Mouse (Mus musculus) midbrain, embryonic 15.5 days (tissue): ENCODE measurements around the gene Gm10799. TPM values are rescaled to one million over a fixed set of nuclear protein-coding genes. Genes with fewer than 3 reads are reported as not detected.

Experiments
- ATAC-seq: fragments of 200-750 bp; cut with Nextera tagmentation; replicated peaks from 2 replicates; pipeline ENCODE4 v1.8.0; 2017; ENCODE audit warnings: moderate TSS enrichment
- H3K27ac ChIP-seq: fragments of 300-500 bp; sonication (generic); 2 replicates; pipeline ENCODE4 v1.5.1; 2015; ENCODE audit warnings: mild to moderate bottlenecking, inconsistent platforms
- H3K27me3 ChIP-seq: fragments of 300-500 bp; sonication (generic); replicated peaks from 2 replicates; pipeline ENCODE4 v1.6.1; 2015; ENCODE audit warnings: inconsistent platforms
- H3K36me3 ChIP-seq: fragments of 300-500 bp; sonication (generic); replicated peaks from 2 replicates; pipeline ENCODE4 v1.6.1; 2015; ENCODE audit warnings: inconsistent platforms
- H3K4me1 ChIP-seq: fragments of 300-500 bp; sonication (generic); 2 replicates; pipeline ENCODE4 v1.6.1; 2015; ENCODE audit warnings: inconsistent platforms
- H3K4me2 ChIP-seq: fragments of 300-500 bp; sonication (generic); 2 replicates; pipeline ENCODE4 v1.6.1; 2015; ENCODE audit warnings: inconsistent platforms, mild to moderate bottlenecking, moderate library complexity
- H3K4me3 ChIP-seq: fragments of 300-500 bp; sonication (generic); 2 replicates; pipeline ENCODE4 v1.5.1; 2015; ENCODE audit warnings: mild to moderate bottlenecking, inconsistent platforms
- H3K9ac ChIP-seq: fragments of 300-500 bp; sonication (generic); 2 replicates; pipeline ENCODE4 v1.6.1; 2015; ENCODE audit warnings: mild to moderate bottlenecking, inconsistent platforms
- H3K9me3 ChIP-seq: fragments of 300-500 bp; sonication (generic); 2 replicates; pipeline ENCODE4 v1.6.1; 2016; ENCODE audit warnings: inconsistent platforms
- WGBS: fragments of 180-500 bp; shearing (Covaris S2); methylation state at CpG from one replicate; pipeline ENCODE4 v1.1.7; 2015; ENCODE audit warnings: mixed read lengths; 5-methylcytosine and 5-hydroxymethylcytosine counted together
- polyA plus RNA-seq: library from polyadenylated mRNA; unstranded; fragments of >200 nt; fragmentation: Nextera tagmentation; extraction: Ambion mirVana; gene quantifications from 2 replicates; pipeline ENCODE4 v1.2.1, GENCODE M21; 2015

The Gm10799 gene
- polyA plus RNA-seq, 1 experiment from 2014 or later: not detected

DNA sequence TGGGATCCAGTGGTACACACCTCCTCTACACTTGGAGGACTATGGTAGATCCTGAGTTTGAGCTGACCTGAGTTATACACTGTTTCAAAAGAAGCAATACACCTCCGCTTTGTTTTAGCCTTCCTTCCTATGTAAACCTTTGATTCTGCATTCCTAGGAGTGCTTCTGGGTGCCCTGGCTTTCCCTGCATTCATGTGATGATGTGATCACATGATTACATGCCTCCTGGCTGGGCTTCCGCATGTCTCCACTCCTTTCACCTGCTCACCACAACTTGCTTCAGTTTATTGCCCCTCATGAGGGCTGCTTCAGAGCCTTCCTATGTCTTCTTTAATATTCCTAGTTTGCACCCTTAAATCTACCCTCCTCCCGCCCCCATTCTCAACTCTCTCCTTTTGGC lies 36.3 kb downstream of the Gm10799 start:
- Histone ChIP-seq H3K27ac (no peak overlapping the region), H3K4me3 (no peak overlapping the region), H3K4me1 (peaks cover 28% of the 10 kb centered on the region), H3K9ac (no peak overlapping the region), H3K36me3 (peaks cover 15% of the 10 kb centered on the region; the same call in 1 of the 2 replicates), H3K9me3 (no peaks in the 10 kb centered on the region), H3K4me2 (no peak overlapping the region), H3K27me3 (no peaks in the 10 kb centered on the region)
- WGBS: 94% methylated on average over 3 of the region's 3 CpGs
- ATAC-seq: no peak

GRCm38 (mm10) chr2:104030381-104030780 lies 38.0 kb downstream of the Gm10799 start:
- Histone ChIP-seq H3K4me3 (no peak overlapping the region), H3K9ac (no peak overlapping the region), H3K4me2 (no peak overlapping the region), H3K9me3 (no peaks in the 10 kb centered on the region), H3K27me3 (no peaks in the 10 kb centered on the region), H3K27ac (no peak overlapping the region), H3K4me1 (peaks cover 28% of the 10 kb centered on the region), H3K36me3 (peaks cover 12% of the 10 kb centered on the region; the same call in 1 of the 2 replicates)
- no peak for ATAC-seq
- 84% methylated on average over 3 of the region's 3 CpGs for WGBS

DNA sequence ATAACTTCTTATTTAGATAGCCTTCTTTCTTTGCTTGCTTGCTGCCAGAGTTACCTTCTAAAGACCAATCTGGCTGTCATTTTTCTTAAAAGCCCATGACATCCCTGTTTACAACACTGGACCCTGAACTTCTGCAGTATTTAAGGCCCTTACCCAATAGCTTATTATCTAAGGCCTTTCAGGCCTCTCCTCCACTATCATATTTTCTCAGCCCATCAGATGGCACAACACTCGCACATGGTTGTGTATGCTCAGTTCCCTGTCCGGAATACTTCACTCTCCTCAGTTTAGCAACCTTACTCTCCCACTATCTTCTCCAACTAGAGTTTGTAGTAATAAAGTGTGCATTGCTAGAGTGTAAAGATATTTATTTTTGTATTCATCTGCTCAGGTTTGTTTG lies 39.3 kb downstream of the Gm10799 start:
- peak overlapping the region; percentile 85 for H3K9ac ChIP-seq
- no peak for ATAC-seq
- WGBS: 79% methylated on average over 2 of the region's 2 CpGs
- no peaks in the 10 kb centered on the region for H3K27me3 ChIP-seq
- peak overlapping the region; percentile 92 for H3K4me3 ChIP-seq
- H3K9me3 ChIP-seq: no peaks in the 10 kb centered on the region
- no peak overlapping the region for H3K27ac ChIP-seq
- H3K4me1 ChIP-seq: peaks cover 28% of the 10 kb centered on the region
- H3K36me3 ChIP-seq: peaks cover 10% of the 10 kb centered on the region; the same call in 1 of the 2 replicates
- H3K4me2 ChIP-seq: peak overlapping the region; percentile 88

DNA sequence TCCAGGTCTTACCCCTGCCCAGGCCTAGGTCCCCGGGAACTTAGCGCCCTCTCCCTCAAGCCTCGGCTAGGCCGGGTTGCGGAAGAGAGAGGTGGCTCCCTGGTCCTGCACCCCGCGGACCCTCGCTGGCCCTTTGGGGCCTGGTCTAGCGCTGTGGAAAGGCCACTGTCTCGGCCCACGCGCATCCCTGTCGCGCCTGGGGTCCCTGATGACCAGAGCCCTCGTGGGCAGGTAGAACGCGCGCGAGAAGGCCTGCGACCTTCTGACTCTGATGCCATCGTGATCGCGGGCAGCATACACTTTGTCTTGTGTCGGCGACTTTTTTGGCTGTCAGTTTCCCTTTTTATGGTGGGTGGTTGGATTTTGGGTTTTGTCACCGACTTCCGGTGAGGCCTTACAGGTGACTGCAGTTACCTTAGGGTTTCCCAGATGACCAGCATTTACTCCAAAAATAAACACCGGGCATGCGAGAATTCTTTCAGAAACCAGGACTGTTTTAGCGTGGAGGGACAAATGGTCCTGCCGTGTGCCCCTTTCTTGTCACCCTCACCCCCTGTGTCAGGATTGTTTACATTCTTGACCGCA lies 40.1 kb downstream of the Gm10799 start, which contains the start of gene 4931422A03Rik:
4931422A03Rik (minus strand) TSS at position 223 of the 585 bp plus-strand sequence.
- peak within 1 kb of the TSS; percentile 85 for H3K9ac ChIP-seq
- peak within 1 kb of the TSS; percentile 76 for H3K27ac ChIP-seq
- no peaks in the 10 kb centered on the region for H3K27me3 ChIP-seq
- H3K4me2 ChIP-seq: peak within 1 kb of the TSS; percentile 88
- peak; percentile 76 for ATAC-seq
- WGBS: 1% methylated on average over 32 of the region's 32 CpGs
- peak within 1 kb of the TSS; percentile 92 for H3K4me3 ChIP-seq
- H3K4me1 ChIP-seq: peaks cover 28% of the 10 kb centered on the region
- H3K9me3 ChIP-seq: no peaks in the 10 kb centered on the region
- H3K36me3 ChIP-seq: 0 out of 2 replicates have a peak, but pooled peaks cover 3% of the 10 kb centered on the region

GRCm38 (mm10) chr2:104027458-104028138 lies 40.8 kb downstream of the Gm10799 start, which contains the start of gene Fbxo3:
TSS of gene Fbxo3 (plus strand) at chr2:104027721.
- no peaks in the 10 kb centered on the region for H3K9me3 ChIP-seq
- H3K9ac ChIP-seq: peak within 1 kb of the TSS; percentile 85
- H3K36me3 ChIP-seq: 0 out of 2 replicates have a peak, but pooled peaks cover 3% of the 10 kb centered on the region
- peak; percentile 97 for ATAC-seq
- under 1% methylated on average over 44 of the region's 44 CpGs for WGBS
- H3K27me3 ChIP-seq: no peaks in the 10 kb centered on the region
- peak within 1 kb of the TSS; percentile 92 for H3K4me3 ChIP-seq
- peak within 1 kb of the TSS; percentile 88 for H3K4me2 ChIP-seq
- peaks cover 28% of the 10 kb centered on the region for H3K4me1 ChIP-seq
- peak within 1 kb of the TSS; percentile 76 for H3K27ac ChIP-seq

GRCm38 (mm10) chr2:104024656-104025055 lies 43.7 kb downstream of the Gm10799 start:
- no peak overlapping the region for H3K4me3 ChIP-seq
- no peaks in the 10 kb centered on the region for H3K9me3 ChIP-seq
- peaks cover 18% of the 10 kb centered on the region for H3K4me1 ChIP-seq
- no peaks in the 10 kb centered on the region for H3K27me3 ChIP-seq
- no peak overlapping the region for H3K9ac ChIP-seq
- H3K27ac ChIP-seq: no peak overlapping the region
- no peak for ATAC-seq
- H3K36me3 ChIP-seq: no peaks in the 10 kb centered on the region
- WGBS: 92% methylated on average over 4 of the region's 4 CpGs
- no peak overlapping the region for H3K4me2 ChIP-seq

DNA sequence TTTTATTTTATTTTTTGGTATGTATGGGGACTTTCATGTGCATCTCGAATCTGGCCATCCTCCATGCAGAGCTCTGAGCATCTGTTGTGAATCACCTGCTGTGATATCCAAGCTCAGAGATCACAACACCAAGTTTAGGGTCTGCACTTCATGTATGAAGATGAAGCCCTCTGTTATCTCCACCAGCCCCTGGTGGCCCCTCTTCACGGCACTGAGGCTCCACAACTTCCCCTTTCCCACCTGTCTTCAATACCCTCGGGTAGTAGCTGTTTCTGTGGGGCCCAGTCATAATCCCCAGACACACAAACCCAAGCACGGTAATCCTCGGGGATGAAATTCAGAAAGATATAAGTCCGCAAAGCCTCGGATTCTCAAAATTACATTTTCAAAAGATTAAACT lies 45.3 kb downstream of the Gm10799 start:
- Histone ChIP-seq H3K9ac (no peak overlapping the region), H3K4me3 (no peak overlapping the region), H3K27ac (no peak overlapping the region), H3K36me3 (no peaks in the 10 kb centered on the region), H3K27me3 (no peaks in the 10 kb centered on the region), H3K9me3 (no peaks in the 10 kb centered on the region), H3K4me1 (peaks cover 4% of the 10 kb centered on the region; the same call in 1 of the 2 replicates), H3K4me2 (no peak overlapping the region)
- ATAC-seq: no peak
- WGBS: 81% methylated on average over 7 of the region's 7 CpGs

Other genes with a start within 250 kb of the Gm10799 start
- 32.0 and 33.6 TPM in 2 replicates for gene Lmo2, start 110.6 kb downstream of the Gm10799 start, polyA plus RNA-seq
- 73.4 and 76.2 TPM in 2 replicates for gene Fbxo3, start 40.8 kb downstream of the Gm10799 start, polyA plus RNA-seq
- gene 4931422A03Rik, start 40.2 kb downstream of the Gm10799 start, polyA plus RNA-seq: 3.7 and 3.8 TPM in 2 replicates
- not detected in 2 replicates for gene Gm10912, start 2.7 kb downstream of the Gm10799 start, polyA plus RNA-seq
- gene Cd59b, start 1.3 kb upstream of the Gm10799 start, polyA plus RNA-seq: 0.92 and 1.2 TPM in 2 replicates
- 11.8 and 12.4 TPM in 2 replicates for gene Cd59a, start 27.3 kb upstream of the Gm10799 start, polyA plus RNA-seq
- gene A930018P22Rik, start 54.2 kb upstream of the Gm10799 start, polyA plus RNA-seq: not detected in 2 replicates